Mouse (Mus musculus) lung, postnatal 0 days (tissue): ENCODE measurements around the gene Mgll.

Experiments
- CTCF ChIP-seq: IDR thresholded peaks from 2 replicates; pipeline ENCODE4 v1.5.1; 2016; ENCODE audit warnings: antibody characterized with exemption, mild to moderate bottlenecking
- EP300 ChIP-seq: IDR thresholded peaks from 2 replicates; pipeline ENCODE4 v1.6.1; 2016; ENCODE audit warnings: antibody characterized with exemption, mild to moderate bottlenecking, control low read depth

- TF ChIP-seq CTCF (no peak), EP300 (no peak)
Observed at GRCm38 (mm10) chr6:88813832-88814231, 89.6 kb downstream of the Mgll start.
